Mouse (Mus musculus) cerebellum, adult 2 months (tissue): ENCODE results near the gene Armc12.

Experiments used
- CTCF ChIP-seq: fragments of 200-500 bp; IDR thresholded peaks from 2 replicates; pipeline ENCODE4 v1.5.1; 2011; ENCODE audit warnings: low read depth, mild to moderate bottlenecking, control low read depth, low read length, moderate library complexity, borderline replicate concordance; ENCODE audit not compliant: insufficient read depth
- POLR2A ChIP-seq: fragments of 200-500 bp; IDR thresholded peaks from 2 replicates; pipeline ENCODE4 v1.6.1; 2011; ENCODE audit warnings: low read length, control low read depth, borderline replicate concordance; ENCODE audit not compliant: insufficient read depth

GRCm38 (mm10) chr17:28523355-28524008 lies 7.1 kb upstream of the Armc12 start:
- TF ChIP-seq CTCF (no peak), POLR2A (no peak)
